Mouse (Mus musculus) frontal cortex, postnatal 25 days (tissue): ENCODE measurements around the gene Nrde2.

ENCODE experiments used
- DNase-seq, 2 experiments: peaks; one replicate each; pipeline ENCODE4 v3.0.0; 2022; ENCODE audit warnings: low spot score in 2 of 2

Nrde2 gene

GRCm38 (mm10) chr12:100124913-100125798, 34.3 kb downstream of the Nrde2 start:
- no peak for DNase-seq

DNA sequence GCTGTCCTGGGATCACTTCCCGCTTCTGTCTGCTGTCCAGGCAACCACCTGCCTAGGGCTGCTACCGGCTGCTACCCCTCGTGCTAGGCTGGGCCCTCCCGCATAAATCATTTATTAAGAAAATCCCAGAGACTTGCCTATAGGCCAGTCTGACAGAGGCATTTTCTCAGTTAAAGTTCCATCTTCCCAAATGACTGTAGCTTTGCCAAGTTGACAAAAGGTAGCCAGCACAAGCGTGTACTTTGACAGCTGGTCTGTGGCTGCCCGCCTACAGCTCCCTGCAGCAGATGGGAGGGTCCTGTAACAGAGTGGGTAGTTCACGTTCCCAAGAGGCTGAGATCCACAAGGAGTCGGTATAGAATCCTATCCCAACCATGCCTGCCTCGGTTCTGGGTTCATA, 36.0 kb downstream of the Nrde2 start:
- peak; percentile 41 to 62 for DNase-seq

- no peak for DNase-seq
Observed at GRCm38 (mm10) chr12:100122921-100123381, 36.5 kb downstream of the Nrde2 start.

DNA sequence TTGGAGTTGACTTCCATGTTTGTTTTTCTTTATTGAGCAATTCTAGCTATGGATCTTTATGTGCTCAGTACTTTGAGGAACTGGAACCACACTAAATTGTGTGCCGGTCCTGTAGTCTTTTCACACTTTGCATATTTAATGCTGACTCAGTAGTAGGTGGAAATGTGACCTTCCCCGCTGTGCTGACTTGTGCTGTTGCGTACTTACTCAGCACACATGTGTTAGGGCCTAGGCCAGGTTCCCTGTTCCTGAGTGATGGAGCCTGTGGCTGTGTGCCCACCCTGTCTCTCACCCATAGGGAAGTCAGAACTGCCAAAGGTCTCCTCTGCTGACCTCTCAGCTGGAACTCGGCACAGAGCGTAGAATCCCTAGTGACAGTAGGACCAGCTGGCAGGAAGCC, 43.5 kb downstream of the Nrde2 start:
- no peak for DNase-seq

GRCm38 (mm10) chr12:100109986-100110696, 49.3 kb downstream of the Nrde2 start, which contains the start of gene Psmc1:
Psmc1 (plus strand) TSS chr12:100110154.
- peak; percentile 51 to 68 for DNase-seq

DNA sequence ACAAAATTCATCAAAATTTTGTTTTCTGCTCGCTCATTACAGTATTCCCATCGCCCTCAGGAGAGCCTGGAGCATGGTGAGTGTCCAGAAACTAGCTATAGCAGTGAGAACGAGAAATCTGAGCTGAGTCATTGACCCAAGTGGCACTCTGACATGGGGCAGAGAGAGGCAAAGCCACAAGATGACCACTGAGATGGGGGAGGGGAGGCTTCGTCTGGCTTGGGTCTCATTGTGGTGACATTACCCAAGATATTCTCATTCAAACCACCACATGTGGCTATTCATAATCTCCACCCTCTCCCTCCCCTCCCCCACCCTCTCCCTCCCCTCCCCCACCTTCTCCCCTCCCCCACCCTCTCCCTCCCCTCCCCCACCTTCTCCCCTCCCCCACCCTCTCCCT, 52.0 kb downstream of the Nrde2 start:
- no peak for DNase-seq

DNA sequence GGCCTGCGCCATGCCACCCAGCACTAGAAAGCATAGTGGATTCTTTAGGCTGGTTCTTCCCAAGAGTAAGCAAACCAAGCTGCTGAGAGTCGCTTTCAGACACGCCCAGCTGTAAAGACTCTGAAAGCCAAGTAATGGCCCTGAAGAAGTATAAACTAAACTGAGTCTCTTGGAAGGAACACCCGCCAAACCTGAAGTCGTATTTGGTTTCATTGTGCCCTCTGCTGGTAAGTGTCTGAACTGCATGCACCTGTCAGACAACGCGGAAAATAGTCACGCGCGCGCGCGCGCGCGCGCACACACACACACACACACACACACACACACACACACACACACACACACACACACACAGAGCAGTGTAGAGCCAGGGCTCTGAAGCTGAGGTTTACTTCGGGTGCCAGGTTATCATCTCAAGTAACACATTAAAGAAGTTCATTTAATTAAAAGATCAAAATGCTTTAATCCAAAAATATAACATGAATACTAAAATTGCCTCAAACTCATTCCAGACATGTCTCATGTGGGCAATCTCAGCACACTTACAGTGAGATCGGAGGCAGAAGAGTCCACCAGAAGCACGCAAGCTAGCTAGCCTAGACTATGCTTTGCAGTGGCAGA, 53.1 kb downstream of the Nrde2 start:
- DNase-seq: peak; percentile 73 to 81

GRCm38 (mm10) chr12:100104530-100104929, 54.9 kb downstream of the Nrde2 start:
- DNase-seq: no peak

- DNase-seq: no peak
Observed at GRCm38 (mm10) chr12:100101651-100102050, 57.8 kb downstream of the Nrde2 start.

- DNase-seq: no peak
Observed at GRCm38 (mm10) chr12:100100707-100101030, 58.8 kb downstream of the Nrde2 start.

DNA sequence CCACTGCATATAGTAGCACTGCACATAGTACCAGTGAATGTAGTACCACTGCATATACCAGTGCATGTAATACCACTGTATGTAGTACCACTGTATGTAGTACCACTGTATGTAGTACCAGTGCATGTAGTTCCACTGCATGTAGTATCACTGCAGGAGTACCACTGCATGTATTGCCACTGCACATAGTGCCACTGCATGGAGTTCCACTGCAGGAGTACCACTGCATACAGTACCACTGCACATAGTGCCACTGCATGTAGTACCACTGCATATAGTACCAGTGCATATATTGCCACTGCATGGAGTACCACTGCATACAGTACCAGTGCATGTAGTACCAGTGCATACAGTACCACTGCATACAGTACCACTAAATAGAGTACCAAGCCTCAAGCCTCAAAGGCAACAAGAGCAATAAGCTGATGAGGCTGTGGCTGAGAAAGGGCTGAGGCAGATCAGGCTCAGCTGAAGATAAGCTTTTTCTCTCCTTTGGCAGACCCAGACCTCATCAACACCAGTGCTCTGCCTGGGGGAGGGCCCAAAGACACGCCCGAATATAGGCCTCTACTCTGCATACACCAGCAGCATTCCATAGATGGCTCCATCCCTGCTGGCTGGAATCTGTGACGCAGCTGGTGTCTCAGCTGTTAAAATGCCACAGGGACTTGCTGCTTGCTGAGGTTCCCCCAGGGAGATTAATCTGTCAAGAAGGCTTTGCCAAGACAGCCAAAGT, 59.3 kb downstream of the Nrde2 start:
- no peak for DNase-seq

DNA sequence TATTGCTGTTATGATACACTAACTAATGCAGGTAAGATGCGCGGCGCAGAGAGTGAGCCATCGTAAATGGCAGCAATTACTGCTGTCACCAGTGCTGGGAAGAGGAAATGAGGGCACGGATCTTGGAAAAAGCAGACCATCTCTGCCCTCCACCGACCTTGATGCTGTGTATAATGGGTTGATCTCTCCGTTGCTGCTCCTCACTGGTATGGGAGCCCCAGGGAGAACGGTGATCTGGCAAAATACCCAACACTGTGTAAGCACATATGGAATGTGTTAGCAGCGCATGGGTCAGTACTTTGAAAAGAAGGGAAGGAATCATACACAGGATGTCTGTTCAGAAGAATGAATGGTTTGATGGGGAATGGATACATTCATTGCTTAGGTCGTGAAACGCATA, 66.4 kb downstream of the Nrde2 start:
- no peak for DNase-seq

DNA sequence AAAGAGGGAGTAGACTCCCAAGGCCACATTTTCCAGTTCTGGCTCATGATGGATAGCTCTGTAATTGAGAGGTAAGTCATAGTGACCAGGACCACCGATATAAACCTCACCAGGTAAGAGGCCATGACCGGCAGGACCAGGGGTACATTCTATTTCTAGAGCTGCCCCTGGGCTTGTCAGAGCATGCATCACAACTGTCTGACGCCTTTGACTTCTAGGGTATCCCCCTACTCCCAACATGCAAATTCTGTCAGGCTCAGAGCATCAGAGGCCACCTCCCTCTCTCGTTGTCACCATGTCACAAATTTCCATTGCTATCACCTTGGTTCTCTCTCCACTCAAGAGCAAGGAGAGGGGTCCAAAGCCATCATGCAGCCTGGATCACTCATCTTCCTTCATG, 68.7 kb downstream of the Nrde2 start:
- no peak for DNase-seq

GRCm38 (mm10) chr12:100089265-100089664, 70.2 kb downstream of the Nrde2 start:
- no peak for DNase-seq

GRCm38 (mm10) chr12:100088026-100088425, 71.4 kb downstream of the Nrde2 start:
- DNase-seq: no peak

DNA sequence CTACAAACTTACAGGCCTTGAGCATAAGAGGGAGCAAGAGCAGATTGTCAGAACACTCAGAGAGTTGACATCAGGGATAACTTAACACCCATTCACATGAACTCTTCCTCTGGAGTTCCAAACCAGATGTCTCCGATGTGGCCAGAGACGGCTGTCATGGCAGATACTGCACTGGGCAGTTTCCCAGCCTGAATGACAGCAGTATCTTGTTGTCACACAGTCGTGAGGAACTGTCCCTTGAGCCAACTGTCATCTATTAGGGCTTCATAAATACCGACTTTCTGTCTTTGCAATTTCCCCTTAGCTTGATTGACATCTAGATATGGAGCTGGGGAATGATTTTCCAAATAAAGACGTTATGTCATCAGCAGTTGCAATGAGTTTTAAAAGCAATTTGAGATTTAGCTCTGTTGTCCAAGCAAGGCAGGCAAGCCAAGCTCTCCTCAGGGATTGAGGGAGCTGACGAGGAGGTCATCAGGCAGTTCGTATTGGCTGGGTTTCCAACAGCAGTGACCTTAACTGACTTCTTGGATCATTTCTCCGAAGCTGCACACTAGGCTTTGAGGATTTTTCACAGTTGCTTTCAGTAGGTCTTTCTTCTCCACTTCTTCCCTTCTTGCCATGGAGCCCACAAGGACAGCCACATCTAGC, 79.7 kb downstream of the Nrde2 start:
- no peak for DNase-seq

DNA sequence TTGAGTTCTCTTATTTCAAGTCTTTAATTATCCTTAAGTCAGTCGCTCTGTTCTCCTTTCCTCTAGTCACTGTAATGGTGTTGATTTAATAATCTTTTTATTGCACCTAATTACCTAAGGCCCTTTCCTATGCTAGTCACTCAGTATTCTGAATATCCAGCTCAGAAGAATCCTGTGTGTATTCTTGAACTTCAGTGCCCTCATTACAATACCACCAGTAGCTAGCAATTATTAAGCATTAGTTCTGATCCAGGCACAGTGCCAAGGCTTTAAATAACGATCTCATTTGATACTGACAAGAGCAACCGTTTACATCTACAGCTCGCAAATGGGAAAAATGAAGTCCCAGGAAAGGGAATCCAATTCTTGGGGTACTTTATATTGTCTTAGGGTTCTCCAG, 83.7 kb downstream of the Nrde2 start:
- no peak for DNase-seq
